Mouse (Mus musculus) gastrocnemius, postnatal 14 days (tissue): ENCODE data around the gene Myo15b. TPM values are rescaled to one million over a fixed set of nuclear protein-coding genes. Genes with fewer than 3 reads are reported as not detected.

Source experiments
- DNase-seq: peaks from one replicate; pipeline ENCODE4 v3.0.0; 2021; ENCODE audit warnings: mixed read lengths
- intact Hi-C: fragments of 180-260 bp; cut with DNase I; formaldehyde crosslinking; loops from one replicate; pipeline ENCODE4 v1.15.1; 2025; ENCODE audit warnings: low total_unique reads
- total RNA-seq, 2 experiments: library from RNA; stranded (reverse); gene quantifications; 2 replicates each; pipeline ENCODE4 v1.2.3; 2021

Myo15b gene
- total RNA-seq, 2 experiments from 2014 or later = 0.09 TPM; not detected in 1

DNA sequence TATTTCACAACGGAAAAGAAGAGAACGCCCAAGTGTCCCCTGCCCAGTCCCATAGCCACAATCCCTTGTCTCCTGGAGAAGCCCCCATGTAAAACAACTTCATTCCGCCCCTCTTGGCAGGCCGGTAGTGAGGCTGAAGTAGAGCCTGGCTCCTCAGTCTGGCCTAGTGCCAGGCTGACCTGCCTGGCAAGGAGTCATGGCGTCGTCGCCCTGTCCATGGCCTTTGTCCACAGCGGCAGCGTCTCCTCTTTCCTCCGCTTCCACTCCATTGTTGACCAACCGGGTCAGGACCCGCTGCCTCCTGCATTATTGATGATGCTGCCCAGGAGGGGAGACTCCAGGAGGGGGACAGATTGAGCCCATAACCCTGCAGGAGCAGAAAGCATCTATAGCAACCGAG is 270 bp upstream of the Myo15b start:
- no peak for DNase-seq

DNA sequence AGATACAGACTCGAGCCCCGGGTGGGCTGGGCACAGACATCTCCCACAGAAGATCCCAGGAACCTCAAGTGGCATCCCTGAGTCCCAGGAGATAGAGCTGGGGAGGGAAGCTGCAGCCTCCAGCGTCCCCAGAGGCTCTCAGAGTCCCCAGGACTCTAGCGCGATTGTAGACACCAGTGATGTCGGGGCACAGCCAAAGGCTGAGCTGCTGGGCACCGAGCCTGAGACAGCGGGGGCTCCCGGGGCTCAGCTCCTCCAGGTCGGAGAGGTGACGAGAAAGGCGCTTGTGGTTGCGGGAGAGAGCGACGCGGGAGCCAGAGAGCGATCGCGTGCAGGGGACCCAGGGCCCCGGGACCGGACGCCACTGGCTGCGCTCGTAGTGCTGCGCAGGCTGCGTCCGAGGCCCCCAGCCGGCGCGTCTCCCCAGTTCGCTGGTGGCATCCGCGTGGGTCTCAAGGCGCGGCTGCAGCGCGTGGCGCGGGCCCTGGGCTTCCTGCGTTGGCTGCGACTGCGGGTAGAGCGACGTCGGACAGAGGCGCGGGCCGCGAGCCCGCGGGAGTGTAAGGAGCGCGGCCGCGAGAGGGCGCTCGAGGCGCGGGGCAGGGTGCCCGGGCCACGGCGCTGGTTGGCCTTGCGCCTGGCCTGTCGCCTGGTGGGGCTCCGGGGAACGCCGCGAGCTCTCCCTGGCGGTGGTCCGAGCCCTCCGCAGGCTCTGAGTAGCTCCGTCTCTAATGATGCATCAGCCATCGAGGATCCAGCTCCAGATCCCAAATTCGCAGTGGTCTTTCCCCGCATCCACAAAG is 1.1 kb downstream of the Myo15b start:
- DNase-seq = peak; percentile 92
- intact Hi-C loops = no loop called here

More for the DNA sequence above, 270 bp upstream of the Myo15b start:
- intact Hi-C loops = no loop called here

- DNase-seq = no peak
- intact Hi-C loops = no loop called here
These were observed 5.7 kb downstream of the Myo15b start for GRCm38 (mm10) chr11:115863895-115864294.

- intact Hi-C loops = no loop called here
- no peak for DNase-seq
These were observed 11.2 kb downstream of the Myo15b start for GRCm38 (mm10) chr11:115869393-115869792.

GRCm38 (mm10) chr11:115872437-115872836 is 14.2 kb downstream of the Myo15b start:
- no peak for DNase-seq
- intact Hi-C loops = no loop called here

DNA sequence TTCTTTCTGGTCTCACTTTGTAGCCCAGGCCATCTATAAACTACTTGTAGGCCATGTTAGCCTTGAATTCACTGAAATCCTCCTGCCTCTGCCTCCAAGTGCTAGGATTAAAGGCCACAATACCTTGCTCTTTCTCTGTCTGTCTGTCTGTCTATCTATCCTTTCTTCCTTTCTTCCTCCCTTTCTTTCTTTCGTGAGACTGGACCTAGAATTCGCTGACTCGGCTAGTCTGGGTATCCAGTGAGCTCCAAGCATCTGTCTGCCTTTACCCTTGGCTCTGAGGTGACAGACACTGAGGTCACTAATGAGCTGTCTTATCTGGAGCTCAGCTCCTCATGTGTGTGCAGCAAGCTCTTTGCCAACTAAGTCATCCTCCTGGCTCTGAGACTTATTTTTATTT is 17.7 kb downstream of the Myo15b start:
- intact Hi-C loops = no loop called here
- DNase-seq = no peak

DNA sequence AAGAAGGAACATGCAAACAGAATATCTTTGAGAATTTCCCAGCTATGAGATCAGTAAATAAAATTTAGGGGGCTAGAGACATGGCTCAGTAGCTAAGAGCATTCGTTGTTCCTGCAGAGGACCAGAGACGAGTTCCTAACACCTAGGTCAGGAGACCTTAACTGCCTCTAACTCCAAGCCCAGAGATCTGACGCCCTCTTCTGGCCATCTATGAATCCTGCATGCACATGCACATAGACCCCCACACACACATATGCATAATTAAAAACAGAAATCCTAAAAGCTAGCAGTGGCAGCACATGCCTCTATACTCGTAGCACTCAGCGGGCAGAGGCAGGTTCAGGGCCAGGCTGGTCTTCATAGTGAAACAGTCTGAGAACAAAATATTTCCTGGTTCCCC is 18.2 kb downstream of the Myo15b start:
- intact Hi-C loops = no loop called here
- no peak for DNase-seq

GRCm38 (mm10) chr11:115877174-115877755 is 19.1 kb downstream of the Myo15b start:
- intact Hi-C loops = no loop called here
- no peak for DNase-seq

GRCm38 (mm10) chr11:115878071-115878470 is 19.9 kb downstream of the Myo15b start:
- DNase-seq = no peak
- intact Hi-C loops = no loop called here

DNA sequence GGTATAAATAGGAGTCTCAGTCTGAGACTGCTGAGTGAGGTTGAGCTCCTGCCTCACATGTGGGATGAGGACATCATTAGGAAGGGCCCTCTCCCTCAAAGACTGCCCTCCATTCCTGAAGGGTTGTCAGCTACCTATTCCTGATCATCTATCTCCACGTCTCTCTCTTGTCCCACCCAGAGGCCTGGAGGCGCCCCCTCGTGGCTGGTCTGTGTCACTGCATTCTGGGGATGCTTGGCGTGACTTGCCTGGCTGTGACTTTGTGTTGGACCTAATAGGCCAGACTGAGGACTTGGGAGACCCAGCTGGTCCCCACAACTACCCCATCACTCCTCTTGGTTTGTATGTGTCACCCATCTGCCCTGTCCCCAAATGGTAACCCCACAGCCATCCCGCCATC is 22.8 kb downstream of the Myo15b start:
- intact Hi-C loops = no loop called here
- no peak for DNase-seq

GRCm38 (mm10) chr11:115883251-115883650 is 25.0 kb downstream of the Myo15b start:
- intact Hi-C loops = no loop called here
- no peak for DNase-seq

GRCm38 (mm10) chr11:115884361-115884760 is 26.2 kb downstream of the Myo15b start:
- intact Hi-C loops = no loop called here

DNA sequence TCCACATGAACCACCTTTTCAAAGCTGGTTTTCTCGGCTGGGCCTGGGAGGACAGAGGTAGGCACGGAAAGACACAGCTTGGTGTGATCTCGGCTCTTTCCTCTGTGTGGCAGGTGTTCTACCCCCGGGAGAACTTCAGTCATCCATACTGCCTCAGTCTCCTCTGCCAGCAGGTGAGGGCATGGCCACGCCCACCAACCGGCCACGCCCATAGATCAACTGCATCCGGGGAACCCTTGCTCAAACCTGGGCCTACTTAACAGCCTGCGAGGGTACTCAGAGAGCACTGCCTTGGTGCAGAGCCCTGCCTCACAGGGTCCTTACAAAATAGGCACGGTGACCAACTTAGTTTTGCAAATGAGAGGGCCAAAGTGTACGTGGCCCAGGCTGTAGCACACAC is 27.1 kb downstream of the Myo15b start:
- DNase-seq = no peak
- intact Hi-C loops = no loop called here

More at GRCm38 (mm10) chr11:115884361-115884760, 26.2 kb downstream of the Myo15b start:
- no peak for DNase-seq

DNA sequence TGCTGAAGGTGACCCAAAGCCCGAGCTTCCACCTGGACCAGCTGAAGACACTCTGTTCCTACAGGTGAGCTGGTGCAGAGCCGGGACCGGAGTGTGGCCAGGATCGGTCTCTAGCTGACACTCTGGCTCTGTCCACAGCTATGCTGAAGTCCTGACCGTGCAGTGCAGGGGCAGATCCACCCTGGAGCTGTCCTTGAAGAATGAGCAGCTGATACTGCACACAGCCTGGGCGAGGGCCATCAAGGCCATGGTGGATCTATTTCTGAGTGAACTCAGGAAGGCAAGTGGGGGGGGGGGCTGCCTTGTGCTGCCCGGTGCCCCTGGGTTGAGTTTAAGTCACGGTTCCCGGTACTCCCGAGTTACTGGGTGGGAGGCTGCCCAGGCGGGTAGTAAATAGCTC is 28.2 kb downstream of the Myo15b start:
- DNase-seq = no peak
- intact Hi-C loops = no loop called here

GRCm38 (mm10) chr11:115888020-115888419 is 29.8 kb downstream of the Myo15b start:
- intact Hi-C loops = no loop called here
- no peak for DNase-seq

DNA sequence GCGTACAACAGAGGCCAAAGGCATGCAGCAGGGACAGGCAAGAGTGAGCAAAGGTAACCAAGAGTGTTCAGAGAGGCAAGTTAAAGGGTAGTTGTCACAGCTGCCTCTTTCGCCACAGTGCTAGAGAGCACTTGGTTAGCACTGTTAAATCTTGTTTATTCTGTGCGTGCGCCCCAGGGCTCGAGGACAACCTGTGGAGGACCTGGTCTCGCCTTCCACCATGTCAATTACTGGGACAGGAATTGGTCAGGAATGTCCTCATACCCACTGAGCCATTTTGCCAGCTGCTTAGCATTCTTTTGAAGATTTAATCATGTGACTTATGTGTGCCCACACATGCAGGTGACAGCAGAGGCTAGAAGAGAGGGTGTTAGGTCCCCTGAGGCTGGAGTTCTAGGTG is 31.0 kb downstream of the Myo15b start:
- intact Hi-C loops = no loop called here
- DNase-seq = no peak

- intact Hi-C loops = no loop called here
- no peak for DNase-seq
These were observed 34.0 kb downstream of the Myo15b start for GRCm38 (mm10) chr11:115892213-115892612.

GRCm38 (mm10) chr11:115893071-115893470 is 34.9 kb downstream of the Myo15b start:
- no peak for DNase-seq
- intact Hi-C loops = no loop called here

DNA sequence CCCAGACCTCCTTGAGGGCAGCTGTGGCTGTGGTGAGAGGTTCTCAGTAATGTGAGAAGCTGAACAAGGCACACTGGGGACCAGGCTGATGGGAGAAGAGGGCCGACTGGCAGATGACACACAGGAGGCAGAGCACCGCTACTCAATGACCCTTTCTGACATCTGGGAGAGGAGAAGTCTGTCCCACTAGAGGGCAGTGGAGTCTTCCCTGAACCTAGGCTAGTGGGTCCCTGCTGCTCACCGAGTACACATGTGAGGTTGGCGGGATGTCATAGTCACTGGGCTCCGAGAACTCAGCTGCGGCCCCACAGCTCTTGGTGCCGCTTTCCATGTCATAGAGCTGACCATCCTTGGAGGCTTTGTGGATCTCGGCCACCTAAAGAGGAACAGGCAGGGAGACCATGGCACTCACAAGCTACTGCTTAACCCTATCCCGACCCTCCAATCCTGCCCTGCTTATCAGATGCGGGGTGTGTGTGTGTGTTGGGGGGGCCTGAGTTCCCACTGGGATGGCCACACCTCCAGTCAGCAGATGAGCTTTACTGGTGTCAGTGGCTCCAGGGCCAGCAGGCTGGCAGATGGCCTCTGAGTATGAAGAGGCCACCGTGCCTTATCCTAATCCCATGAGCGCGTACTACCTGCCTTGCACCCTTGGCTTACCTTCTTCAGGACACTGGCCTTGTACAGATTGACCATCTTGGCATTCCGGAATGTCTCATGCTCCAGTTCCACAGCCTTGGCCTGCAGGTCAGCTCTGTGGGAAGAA is 36.7 kb downstream of the Myo15b start:
- DNase-seq = no peak
- intact Hi-C loops = loop anchor here (2.0 kb wide), 1 partner anchor 26 kb away; no protein-coding TSS in a partner anchor

GRCm38 (mm10) chr11:115898446-115898845 is 40.2 kb downstream of the Myo15b start:
- intact Hi-C loops = no loop called here

More at GRCm38 (mm10) chr11:115898446-115898845, 40.2 kb downstream of the Myo15b start:
- no peak for DNase-seq
